Mouse (Mus musculus): Measurements from ENCODE around the gene Sclt1. TPM values are rescaled to one million over a fixed set of nuclear protein-coding genes. Genes with fewer than 3 reads are reported as not detected.

Gene Sclt1
- polyA plus RNA-seq, 1 experiment from 2014 or later = 12.7 TPM

GRCm38 (mm10) chr3:41585548-41585947 is 156.8 kb downstream of the Sclt1 start:
- Histone ChIP-seq H3K4me1 (replicated peaks) (peaks cover 79% of the 10 kb centered on the region), H3K36me3 (peaks cover 16% of the 10 kb centered on the region), H3K9me3 (replicated peaks) (no peaks in the 10 kb centered on the region), H3K27me3 (replicated peaks) (no peaks in the 10 kb centered on the region), H3K4me3 (no peak overlapping the region), H3K27ac (ENCODE audit: poor library complexity, severe bottlenecking) (no peak overlapping the region), H3K4me2 (no peak overlapping the region), H3K9ac (no peak overlapping the region)
- 78% methylated on average over 5 of the region's 5 CpGs for WGBS
- no peak for ATAC-seq (ENCODE audit: insufficient number of reproducible peaks, low FRiP score)

- H3K4me3 ChIP-seq = no peak overlapping the region
- no peak for ATAC-seq (ENCODE audit: insufficient number of reproducible peaks, low FRiP score)
- H3K27me3 ChIP-seq (replicated peaks) = no peaks in the 10 kb centered on the region
- no peaks in the 10 kb centered on the region for H3K9me3 ChIP-seq (replicated peaks)
- no peak overlapping the region for H3K27ac ChIP-seq (ENCODE audit: poor library complexity, severe bottlenecking)
- H3K4me1 ChIP-seq (replicated peaks) = peaks cover 81% of the 10 kb centered on the region
- no peaks in the 10 kb centered on the region for H3K36me3 ChIP-seq
- WGBS = 61% methylated on average over 4 of the region's 4 CpGs
- no peak overlapping the region for H3K9ac ChIP-seq
- H3K4me2 ChIP-seq = no peak overlapping the region
Measured at GRCm38 (mm10) chr3:41583621-41584020, 158.7 kb downstream of the Sclt1 start.

- peaks cover 81% of the 10 kb centered on the region for H3K4me1 ChIP-seq (replicated peaks)
- no peak overlapping the region for H3K4me2 ChIP-seq
- no peak for ATAC-seq (ENCODE audit: insufficient number of reproducible peaks, low FRiP score)
- H3K9ac ChIP-seq = no peak overlapping the region
- no peaks in the 10 kb centered on the region for H3K27me3 ChIP-seq (replicated peaks)
- H3K36me3 ChIP-seq = no peaks in the 10 kb centered on the region
- no peak overlapping the region for H3K4me3 ChIP-seq
- H3K27ac ChIP-seq (ENCODE audit: poor library complexity, severe bottlenecking) = no peak overlapping the region
- 92% methylated on average over 14 of the region's 14 CpGs for WGBS
- no peaks in the 10 kb centered on the region for H3K9me3 ChIP-seq (replicated peaks)
Measured at GRCm38 (mm10) chr3:41583092-41583491, 159.2 kb downstream of the Sclt1 start.

GRCm38 (mm10) chr3:41582256-41582655 is 160.1 kb downstream of the Sclt1 start:
- Histone ChIP-seq H3K4me2 (no peak overlapping the region), H3K27ac (ENCODE audit: poor library complexity, severe bottlenecking) (no peak overlapping the region), H3K9me3 (replicated peaks) (no peaks in the 10 kb centered on the region), H3K27me3 (replicated peaks) (no peaks in the 10 kb centered on the region), H3K36me3 (no peaks in the 10 kb centered on the region), H3K4me3 (no peak overlapping the region), H3K9ac (no peak overlapping the region; the same call in 1 of the 2 replicates), H3K4me1 (replicated peaks) (peaks cover 81% of the 10 kb centered on the region)
- ATAC-seq (ENCODE audit: insufficient number of reproducible peaks, low FRiP score) = no peak
- 76% methylated on average over 7 of the region's 7 CpGs for WGBS

- WGBS = 62% methylated on average over 8 of the region's 8 CpGs
- no peak for ATAC-seq (ENCODE audit: insufficient number of reproducible peaks, low FRiP score)
Measured at GRCm38 (mm10) chr3:41581436-41581835, 160.9 kb downstream of the Sclt1 start.

GRCm38 (mm10) chr3:41580401-41581323 is 161.7 kb downstream of the Sclt1 start:
- no peak overlapping the region for H3K4me3 ChIP-seq
- H3K4me1 ChIP-seq (replicated peaks) = peaks cover 77% of the 10 kb centered on the region
- H3K27ac ChIP-seq (ENCODE audit: poor library complexity, severe bottlenecking) = no peak overlapping the region
- no peak overlapping the region for H3K4me2 ChIP-seq
- H3K9ac ChIP-seq = no peak overlapping the region
- H3K27me3 ChIP-seq (replicated peaks) = no peaks in the 10 kb centered on the region
- WGBS = 56% methylated on average over 14 of the region's 14 CpGs
- no peaks in the 10 kb centered on the region for H3K9me3 ChIP-seq (replicated peaks)
- no peaks in the 10 kb centered on the region for H3K36me3 ChIP-seq
- ATAC-seq (ENCODE audit: insufficient number of reproducible peaks, low FRiP score) = no peak

More at GRCm38 (mm10) chr3:41581436-41581835, 160.9 kb downstream of the Sclt1 start:
- H3K36me3 ChIP-seq = no peaks in the 10 kb centered on the region
- no peaks in the 10 kb centered on the region for H3K27me3 ChIP-seq (replicated peaks)
- no peak overlapping the region for H3K9ac ChIP-seq
- H3K9me3 ChIP-seq (replicated peaks) = no peaks in the 10 kb centered on the region
- no peak overlapping the region for H3K4me2 ChIP-seq
- H3K4me1 ChIP-seq (replicated peaks) = peaks cover 77% of the 10 kb centered on the region
- no peak overlapping the region for H3K4me3 ChIP-seq
- H3K27ac ChIP-seq (ENCODE audit: poor library complexity, severe bottlenecking) = no peak overlapping the region

GRCm38 (mm10) chr3:41579873-41580272 is 162.4 kb downstream of the Sclt1 start:
- WGBS = 80% methylated on average over 4 of the region's 4 CpGs
- no peaks in the 10 kb centered on the region for H3K27me3 ChIP-seq (replicated peaks)
- no peak overlapping the region for H3K4me3 ChIP-seq
- ATAC-seq (ENCODE audit: insufficient number of reproducible peaks, low FRiP score) = no peak
- H3K4me1 ChIP-seq (replicated peaks) = peaks cover 82% of the 10 kb centered on the region
- no peak overlapping the region for H3K9ac ChIP-seq
- H3K4me2 ChIP-seq = no peak overlapping the region
- no peaks in the 10 kb centered on the region for H3K9me3 ChIP-seq (replicated peaks)
- no peak overlapping the region for H3K27ac ChIP-seq (ENCODE audit: poor library complexity, severe bottlenecking)
- H3K36me3 ChIP-seq = no peaks in the 10 kb centered on the region

- ATAC-seq (ENCODE audit: insufficient number of reproducible peaks, low FRiP score) = no peak
- Histone ChIP-seq H3K9ac (no peak overlapping the region), H3K4me2 (no peak overlapping the region), H3K27ac (ENCODE audit: poor library complexity, severe bottlenecking) (no peak overlapping the region), H3K4me3 (no peak overlapping the region), H3K9me3 (replicated peaks) (no peaks in the 10 kb centered on the region), H3K4me1 (replicated peaks) (peaks cover 81% of the 10 kb centered on the region), H3K27me3 (replicated peaks) (no peaks in the 10 kb centered on the region), H3K36me3 (no peaks in the 10 kb centered on the region)
- 78% methylated on average over 2 of the region's 2 CpGs for WGBS
Measured at GRCm38 (mm10) chr3:41577240-41577639, 165.1 kb downstream of the Sclt1 start.

Other genes starting within 250 kb of the Sclt1 start
- 17.4 and 19.3 TPM in 2 replicates for gene Jade1, start 186.8 kb downstream of the Sclt1 start, polyA plus RNA-seq (2016; fragmentation: Nextera tagmentation; extraction: Ambion mirVana)
- gene D3Ertd751e, start 97 bp upstream of the Sclt1 start, polyA plus RNA-seq (2016; fragmentation: Nextera tagmentation; extraction: Ambion mirVana) = 16.0 and 19.7 TPM in 2 replicates